Mouse (Mus musculus): ENCODE results near the gene Ifi35. TPM values are rescaled to one million over a fixed set of nuclear protein-coding genes. Genes with fewer than 3 reads are reported as not detected.

The Ifi35 gene
- polyA plus RNA-seq, 1 experiment from 2014 or later: 2.4 TPM

GRCm38 (mm10) chr11:101477552-101478211, 29.5 kb downstream of the Ifi35 start:
- DNase-seq (ENCODE audit: low spot score): peak; percentile 79
- Histone ChIP-seq H3K4me3 (ENCODE audit: low read depth, low read length) (no peak overlapping the region), H3K4me2 (ENCODE audit: low read depth) (peak overlapping the region; percentile 16; the same call in 1 of the 2 replicates), H3K27me3 (ENCODE audit: control insufficient read depth, insufficient read depth, low read length) (no peaks in the 10 kb centered on the region), H3K4me1 (ENCODE audit: control insufficient read depth, insufficient read depth, low read length) (peaks cover 17% of the 10 kb centered on the region), H3K36me3 (ENCODE audit: control insufficient read depth, insufficient read depth, low read length) (no peaks in the 10 kb centered on the region), H3K27ac (ENCODE audit: low read depth, low read length) (peak overlapping the region; percentile 96), H3K9ac (ENCODE audit: low read length) (peak overlapping the region; percentile 37; the same call in 1 of the 2 replicates), H3K9me3 (ENCODE audit: control insufficient read depth, low read length) (no peaks in the 10 kb centered on the region)
- ATAC-seq (ENCODE audit: insufficient read depth, low FRiP score, low TSS enrichment): peak; percentile 62
- 31% methylated on average over 10 of the region's 10 CpGs for WGBS

DNA sequence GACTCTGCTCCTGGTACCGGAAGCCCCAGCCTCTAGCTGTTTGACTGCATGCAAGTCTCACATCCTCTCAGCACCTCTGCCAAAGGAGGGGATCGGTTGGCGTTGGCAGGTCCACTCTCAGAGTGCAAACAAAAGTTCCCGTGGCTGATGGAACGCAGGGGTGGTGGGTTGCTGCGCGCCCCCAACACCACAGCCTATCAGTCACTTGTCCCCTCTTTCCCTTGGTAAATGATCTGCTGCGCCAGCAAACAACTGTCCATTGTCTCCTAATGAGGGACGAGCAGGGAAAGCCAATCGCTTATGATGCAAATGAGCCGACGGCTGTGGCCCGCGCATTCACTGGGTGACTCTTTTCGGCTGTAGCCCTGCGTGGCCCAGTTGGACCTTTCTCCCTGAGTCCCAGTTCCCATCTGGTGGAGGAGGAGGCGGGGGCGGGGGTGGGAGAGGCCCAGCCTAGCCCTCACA, 31.0 kb downstream of the Ifi35 start:
- peak overlapping the region; percentile 50 for H3K4me2 ChIP-seq (ENCODE audit: low read depth)
- peak overlapping the region; percentile 96 for H3K27ac ChIP-seq (ENCODE audit: low read depth, low read length)
- peaks cover 18% of the 10 kb centered on the region for H3K4me1 ChIP-seq (ENCODE audit: control insufficient read depth, insufficient read depth, low read length)
- H3K36me3 ChIP-seq (ENCODE audit: control insufficient read depth, insufficient read depth, low read length): no peaks in the 10 kb centered on the region
- H3K27me3 ChIP-seq (ENCODE audit: control insufficient read depth, insufficient read depth, low read length): no peaks in the 10 kb centered on the region
- 5% methylated on average over 18 of the region's 18 CpGs for WGBS
- peak overlapping the region; percentile 60 for H3K9ac ChIP-seq (ENCODE audit: low read length)
- ATAC-seq (ENCODE audit: insufficient read depth, low FRiP score, low TSS enrichment) (peak; percentile 64), DNase-seq (ENCODE audit: low spot score) (peak; percentile 87)
- H3K9me3 ChIP-seq (ENCODE audit: control insufficient read depth, low read length): no peaks in the 10 kb centered on the region
- H3K4me3 ChIP-seq (ENCODE audit: low read depth, low read length): peak overlapping the region; percentile 26

DNA sequence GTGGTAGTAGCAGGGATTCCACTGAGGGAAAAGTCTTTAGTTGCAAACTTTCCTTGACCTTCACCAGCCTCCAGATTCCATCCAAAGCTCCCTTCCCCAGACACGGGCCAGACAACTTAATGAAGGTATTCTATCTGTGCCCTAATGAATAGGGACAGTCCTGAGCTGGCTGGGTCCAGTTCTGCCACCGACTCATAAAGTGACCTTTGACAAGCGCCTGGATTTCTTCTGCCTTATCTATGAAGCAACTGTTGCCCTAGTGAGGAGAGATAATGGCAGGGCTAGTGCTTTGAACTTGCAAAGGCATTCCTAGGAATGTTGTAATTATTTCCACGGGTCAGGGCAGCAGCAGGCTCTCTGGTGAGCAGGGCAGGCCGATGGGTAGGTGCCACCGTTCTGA, 32.7 kb downstream of the Ifi35 start:
- 73% methylated on average over 6 of the region's 6 CpGs for WGBS
- H3K27ac ChIP-seq (ENCODE audit: low read depth, low read length): no peak overlapping the region
- H3K4me1 ChIP-seq (ENCODE audit: control insufficient read depth, insufficient read depth, low read length): peaks cover 19% of the 10 kb centered on the region
- H3K27me3 ChIP-seq (ENCODE audit: control insufficient read depth, insufficient read depth, low read length): no peaks in the 10 kb centered on the region
- ATAC-seq (ENCODE audit: insufficient read depth, low FRiP score, low TSS enrichment) (no peak), DNase-seq (ENCODE audit: low spot score) (no peak)
- H3K4me2 ChIP-seq (ENCODE audit: low read depth): no peak overlapping the region
- H3K9ac ChIP-seq (ENCODE audit: low read length): no peak overlapping the region
- no peaks in the 10 kb centered on the region for H3K9me3 ChIP-seq (ENCODE audit: control insufficient read depth, low read length)
- no peaks in the 10 kb centered on the region for H3K36me3 ChIP-seq (ENCODE audit: control insufficient read depth, insufficient read depth, low read length)
- H3K4me3 ChIP-seq (ENCODE audit: low read depth, low read length): no peak overlapping the region

- H3K36me3 ChIP-seq (ENCODE audit: control insufficient read depth, insufficient read depth, low read length): no peaks in the 10 kb centered on the region
- no peaks in the 10 kb centered on the region for H3K27me3 ChIP-seq (ENCODE audit: control insufficient read depth, insufficient read depth, low read length)
- peak; percentile 45 for DNase-seq (ENCODE audit: low spot score)
- H3K4me1 ChIP-seq (ENCODE audit: control insufficient read depth, insufficient read depth, low read length): peaks cover 14% of the 10 kb centered on the region
- no peaks in the 10 kb centered on the region for H3K9me3 ChIP-seq (ENCODE audit: control insufficient read depth, low read length)
- no peak overlapping the region for H3K4me2 ChIP-seq (ENCODE audit: low read depth)
- WGBS: 28% methylated on average over 3 of the region's 3 CpGs
- peak overlapping the region; percentile 15; the same call in 1 of the 2 replicates for H3K27ac ChIP-seq (ENCODE audit: low read depth, low read length)
- ATAC-seq (ENCODE audit: insufficient read depth, low FRiP score, low TSS enrichment): peak; percentile 62
- no peak overlapping the region for H3K4me3 ChIP-seq (ENCODE audit: low read depth, low read length)
- H3K9ac ChIP-seq (ENCODE audit: low read length): no peak overlapping the region
Measured at GRCm38 (mm10) chr11:101483804-101484203, 35.6 kb downstream of the Ifi35 start.

DNA sequence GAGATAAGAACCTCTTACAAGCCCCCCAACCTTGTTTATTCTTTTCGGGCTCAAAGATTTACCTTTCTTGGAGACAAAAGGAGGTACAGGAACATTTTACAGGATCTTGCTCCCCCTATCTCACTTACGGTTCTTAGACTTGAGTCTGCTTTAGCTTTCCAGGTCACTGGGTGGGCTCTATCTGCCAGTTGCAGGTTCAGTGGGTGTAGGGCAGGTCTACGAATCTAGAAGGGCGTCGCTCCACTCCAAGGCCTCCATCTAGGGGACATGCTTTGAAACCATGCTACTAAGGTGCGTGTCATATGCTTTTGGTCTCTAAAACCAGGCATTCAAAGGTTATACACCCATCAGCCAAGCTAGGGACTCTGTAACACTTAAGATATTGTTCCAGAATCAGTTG, 36.0 kb downstream of the Ifi35 start:
- Histone ChIP-seq H3K27me3 (ENCODE audit: control insufficient read depth, insufficient read depth, low read length) (no peaks in the 10 kb centered on the region), H3K4me2 (ENCODE audit: low read depth) (no peak overlapping the region), H3K9me3 (ENCODE audit: control insufficient read depth, low read length) (no peaks in the 10 kb centered on the region), H3K36me3 (ENCODE audit: control insufficient read depth, insufficient read depth, low read length) (no peaks in the 10 kb centered on the region), H3K4me1 (ENCODE audit: control insufficient read depth, insufficient read depth, low read length) (peaks cover 9% of the 10 kb centered on the region), H3K9ac (ENCODE audit: low read length) (no peak overlapping the region), H3K4me3 (ENCODE audit: low read depth, low read length) (no peak overlapping the region), H3K27ac (ENCODE audit: low read depth, low read length) (peak overlapping the region; percentile 15; the same call in 1 of the 2 replicates)
- WGBS: 79% methylated on average over 6 of the region's 6 CpGs
- ATAC-seq (ENCODE audit: insufficient read depth, low FRiP score, low TSS enrichment): no peak
- no peak for DNase-seq (ENCODE audit: low spot score)

DNA sequence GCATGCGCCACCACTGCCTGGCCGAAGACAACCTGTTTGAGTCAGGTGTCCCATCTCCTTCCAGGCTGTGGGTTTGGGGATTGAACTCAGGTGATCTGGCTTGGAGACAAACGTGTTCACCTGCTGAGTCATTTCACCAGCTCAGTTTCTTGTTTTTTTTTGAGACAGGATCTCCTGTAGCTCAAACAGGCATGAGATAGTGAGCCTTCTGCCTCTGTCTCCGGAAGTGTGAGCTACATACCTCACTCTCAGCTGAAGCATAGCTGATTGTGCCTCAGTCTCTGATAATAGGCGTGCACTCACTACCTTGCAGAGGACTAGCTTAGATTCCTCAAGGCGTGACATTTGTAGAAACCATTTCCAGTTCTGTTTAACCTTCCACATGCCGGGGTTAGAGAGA, 36.6 kb downstream of the Ifi35 start:
- Histone ChIP-seq H3K4me1 (ENCODE audit: control insufficient read depth, insufficient read depth, low read length) (peaks cover 6% of the 10 kb centered on the region; the same call in 1 of the 2 replicates), H3K27ac (ENCODE audit: low read depth, low read length) (no peak overlapping the region), H3K36me3 (ENCODE audit: control insufficient read depth, insufficient read depth, low read length) (no peaks in the 10 kb centered on the region), H3K4me3 (ENCODE audit: low read depth, low read length) (no peak overlapping the region), H3K4me2 (ENCODE audit: low read depth) (no peak overlapping the region), H3K27me3 (ENCODE audit: control insufficient read depth, insufficient read depth, low read length) (no peaks in the 10 kb centered on the region), H3K9me3 (ENCODE audit: control insufficient read depth, low read length) (no peaks in the 10 kb centered on the region), H3K9ac (ENCODE audit: low read length) (no peak overlapping the region)
- ATAC-seq (ENCODE audit: insufficient read depth, low FRiP score, low TSS enrichment): no peak
- no peak for DNase-seq (ENCODE audit: low spot score)
- 86% methylated on average over 7 of the region's 7 CpGs for WGBS

DNA sequence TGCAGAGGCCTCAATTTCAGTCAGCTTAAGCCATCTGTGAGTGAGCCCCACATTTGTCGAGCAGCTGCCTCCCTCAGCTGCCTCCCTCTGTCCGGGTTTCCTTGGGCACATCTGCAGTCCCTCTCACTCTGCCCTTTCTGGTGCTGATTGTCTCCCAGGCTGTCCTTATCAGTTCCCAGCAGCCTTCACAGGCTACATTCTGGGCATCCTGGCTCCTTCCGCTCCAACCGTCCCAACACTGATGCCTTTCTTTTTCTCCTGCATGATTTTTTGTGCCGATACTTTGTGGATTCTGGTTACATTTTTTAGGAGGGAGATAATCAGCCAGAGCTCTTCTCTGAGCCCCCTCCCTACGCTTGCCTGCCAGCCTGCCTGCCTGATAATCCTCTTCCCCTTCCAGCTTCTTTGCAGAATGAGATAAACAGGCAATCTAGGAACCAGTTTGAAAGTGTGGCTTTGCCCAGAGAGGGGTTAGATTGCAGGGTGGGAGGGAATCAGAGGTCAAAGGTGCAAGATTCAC, 37.4 kb downstream of the Ifi35 start:
- no peak overlapping the region for H3K4me2 ChIP-seq (ENCODE audit: low read depth)
- no peaks in the 10 kb centered on the region for H3K36me3 ChIP-seq (ENCODE audit: control insufficient read depth, insufficient read depth, low read length)
- 0 out of 2 replicates have a peak overlapping the region, but pooled peaks have one; percentile 29 for H3K27ac ChIP-seq (ENCODE audit: low read depth, low read length)
- H3K4me1 ChIP-seq (ENCODE audit: control insufficient read depth, insufficient read depth, low read length): 0 out of 2 replicates have a peak, but pooled peaks cover 2% of the 10 kb centered on the region
- DNase-seq (ENCODE audit: low spot score) (no peak), ATAC-seq (ENCODE audit: insufficient read depth, low FRiP score, low TSS enrichment) (no peak)
- H3K9ac ChIP-seq (ENCODE audit: low read length): no peak overlapping the region
- no peak overlapping the region for H3K4me3 ChIP-seq (ENCODE audit: low read depth, low read length)
- no peaks in the 10 kb centered on the region for H3K9me3 ChIP-seq (ENCODE audit: control insufficient read depth, low read length)
- 69% methylated on average over 6 of the region's 6 CpGs for WGBS
- H3K27me3 ChIP-seq (ENCODE audit: control insufficient read depth, insufficient read depth, low read length): no peaks in the 10 kb centered on the region

GRCm38 (mm10) chr11:101486126-101486525, 37.9 kb downstream of the Ifi35 start:
- DNase-seq (ENCODE audit: low spot score) (no peak), ATAC-seq (ENCODE audit: insufficient read depth, low FRiP score, low TSS enrichment) (no peak)
- Histone ChIP-seq H3K9ac (ENCODE audit: low read length) (no peak overlapping the region), H3K4me3 (ENCODE audit: low read depth, low read length) (no peak overlapping the region), H3K4me1 (ENCODE audit: control insufficient read depth, insufficient read depth, low read length) (0 out of 2 replicates have a peak, but pooled peaks cover 2% of the 10 kb centered on the region), H3K4me2 (ENCODE audit: low read depth) (no peak overlapping the region), H3K27ac (ENCODE audit: low read depth, low read length) (no peak overlapping the region), H3K9me3 (ENCODE audit: control insufficient read depth, low read length) (no peaks in the 10 kb centered on the region), H3K36me3 (ENCODE audit: control insufficient read depth, insufficient read depth, low read length) (no peaks in the 10 kb centered on the region), H3K27me3 (ENCODE audit: control insufficient read depth, insufficient read depth, low read length) (no peaks in the 10 kb centered on the region)
- WGBS: 72% methylated on average over 6 of the region's 6 CpGs

Data from neural tube, embryonic 11.5 days (tissue).